Mouse (Mus musculus) monocyte, adult 2 months (primary cell): ENCODE measurements around the gene Tbck.

Experiments
- DNase-seq, 2 experiments: peaks; one replicate each; pipeline ENCODE4 v3.0.0; 2022; ENCODE audit warnings: low spot score in 2 of 2, low read depth in 1 of 2

Gene Tbck

DNA sequence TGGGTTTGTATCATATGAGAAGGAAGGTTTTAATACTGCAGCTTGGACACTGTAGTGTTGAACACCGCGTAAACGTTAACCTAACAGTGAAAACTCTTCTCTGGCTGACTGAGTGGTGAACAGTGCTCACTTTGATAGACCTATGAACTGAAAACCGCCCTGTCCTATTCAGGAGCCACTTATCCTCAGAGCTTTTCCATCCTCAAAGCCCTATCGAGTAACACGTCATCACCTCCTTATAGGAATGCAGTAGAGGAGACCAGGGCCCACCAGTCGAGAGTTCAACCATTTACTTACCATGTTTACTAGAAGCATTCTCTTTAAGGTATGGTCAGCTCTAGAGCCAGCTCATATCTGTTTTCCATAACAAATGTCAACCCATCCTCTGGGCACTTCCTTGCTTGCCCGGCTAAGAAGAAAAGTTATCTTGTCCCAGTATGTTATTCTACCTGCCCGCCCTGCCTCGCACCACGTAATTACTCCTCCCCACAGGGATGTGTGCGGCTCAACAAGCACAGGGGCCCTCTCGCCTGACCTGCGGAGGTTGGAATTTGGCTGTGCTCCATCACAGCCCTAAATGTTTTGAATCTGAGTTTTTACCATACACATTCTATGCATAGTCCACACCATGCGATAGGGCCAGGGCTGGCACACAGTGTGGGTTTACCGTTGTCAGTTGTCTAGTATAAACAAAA, 147.4 kb downstream of the Tbck start:
- no peak for DNase-seq

DNA sequence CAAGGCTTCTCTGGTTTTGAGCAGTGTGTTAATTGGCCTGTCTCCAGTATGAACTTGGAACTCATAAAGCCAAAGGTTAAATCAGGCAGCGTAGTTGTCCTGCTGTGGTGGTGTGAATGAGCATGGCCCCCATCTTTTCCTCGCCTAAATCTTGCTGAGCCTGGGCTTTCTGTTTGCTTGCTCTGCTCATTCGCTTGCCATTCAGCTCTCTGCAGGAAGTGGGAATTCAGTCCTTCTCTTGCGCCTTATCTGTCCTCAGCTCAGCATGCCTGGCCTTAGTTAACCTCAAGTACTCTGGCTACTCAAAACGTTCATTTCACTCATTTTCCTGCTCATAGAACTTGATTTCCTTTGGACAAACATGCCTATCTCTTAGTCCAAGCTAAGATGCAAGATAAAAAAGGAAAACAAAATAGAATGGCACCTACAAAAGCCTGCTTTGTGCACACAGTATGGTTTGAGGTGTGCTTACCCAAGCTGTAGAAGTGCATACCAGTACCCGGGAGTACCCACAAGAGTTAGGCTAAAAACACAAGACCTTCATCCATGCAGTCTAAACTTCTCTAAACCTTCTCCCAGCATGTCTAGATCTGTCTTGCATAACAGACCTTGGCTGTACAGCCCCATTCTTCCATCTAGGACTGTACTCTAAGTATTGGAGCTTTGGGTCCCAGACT, 151.3 kb downstream of the Tbck start:
- no peak for DNase-seq

DNA sequence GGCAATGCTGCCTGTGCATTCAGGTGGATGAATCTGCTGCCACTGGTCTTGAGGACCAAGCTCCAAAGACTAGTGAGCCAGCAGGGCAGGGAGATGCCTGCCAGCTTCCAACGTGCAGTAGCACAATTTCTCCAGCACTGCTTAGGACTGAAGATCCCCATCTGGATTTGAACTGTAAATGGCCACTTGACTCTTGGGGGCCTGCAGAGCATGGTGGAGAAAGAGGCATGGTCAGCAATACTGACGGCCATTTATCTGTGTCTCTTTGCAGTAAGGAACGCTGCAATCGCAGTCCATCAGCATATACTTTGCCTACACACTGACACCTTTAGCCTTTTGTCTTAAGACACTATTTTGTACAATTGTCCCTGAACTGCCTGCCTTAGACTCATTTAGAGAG, 153.2 kb downstream of the Tbck start:
- no peak for DNase-seq

DNA sequence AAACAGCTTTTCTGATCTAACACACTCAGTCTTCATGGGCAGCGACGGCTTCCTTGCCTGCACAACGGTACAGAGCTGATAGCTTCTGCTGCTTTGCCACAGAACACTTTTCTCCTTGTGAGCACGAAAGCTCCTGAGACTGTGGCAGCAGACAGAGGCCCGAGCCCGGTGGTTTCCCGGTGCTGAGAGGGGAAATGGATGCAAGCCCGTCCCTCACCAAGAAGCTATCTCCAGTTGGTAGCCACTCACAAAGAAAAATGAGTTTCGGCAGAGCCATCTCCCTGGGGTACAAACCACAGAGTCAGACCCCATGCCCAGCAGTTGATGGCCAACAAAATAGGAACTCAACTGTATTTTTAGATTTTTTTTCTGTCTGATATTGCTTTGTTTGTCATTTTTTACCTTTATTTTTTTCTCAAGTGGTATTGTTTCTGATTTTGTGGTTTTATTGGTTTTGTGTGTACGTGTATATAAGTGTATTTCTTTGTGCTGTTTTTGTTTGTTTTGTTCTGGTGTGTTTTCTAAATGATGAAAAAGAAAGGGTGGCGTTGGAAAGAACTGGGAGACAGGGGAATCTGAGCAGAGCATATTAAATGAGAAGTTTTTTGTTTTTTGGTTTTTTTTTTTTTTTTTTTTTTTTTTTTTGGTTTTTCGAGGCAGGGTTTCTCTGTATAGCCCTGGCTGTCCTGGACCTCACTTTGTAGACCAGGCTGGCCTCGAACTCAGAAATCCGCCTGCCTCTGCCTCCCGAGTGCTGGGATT, 154.9 kb downstream of the Tbck start:
- no peak for DNase-seq

DNA sequence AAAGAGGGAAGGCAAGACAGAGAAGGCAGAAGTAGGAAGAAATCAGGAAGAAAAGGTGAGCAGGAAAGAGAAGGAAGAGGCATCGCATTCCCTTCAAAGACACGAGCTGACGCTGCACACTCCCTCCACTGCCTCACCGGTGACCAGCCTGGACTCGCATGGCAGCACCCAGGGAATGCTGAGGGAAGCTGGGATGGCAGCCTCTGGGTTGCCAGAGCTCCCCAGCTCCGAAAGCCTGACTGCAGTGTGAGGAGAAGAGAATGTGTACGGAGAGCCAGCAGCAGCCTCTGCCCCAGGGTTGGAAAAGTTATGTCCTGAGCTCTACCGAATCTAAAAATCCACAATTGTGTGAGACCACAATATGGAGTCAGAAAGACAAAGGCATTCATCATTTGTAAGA, 155.6 kb downstream of the Tbck start:
- DNase-seq = no peak

DNA sequence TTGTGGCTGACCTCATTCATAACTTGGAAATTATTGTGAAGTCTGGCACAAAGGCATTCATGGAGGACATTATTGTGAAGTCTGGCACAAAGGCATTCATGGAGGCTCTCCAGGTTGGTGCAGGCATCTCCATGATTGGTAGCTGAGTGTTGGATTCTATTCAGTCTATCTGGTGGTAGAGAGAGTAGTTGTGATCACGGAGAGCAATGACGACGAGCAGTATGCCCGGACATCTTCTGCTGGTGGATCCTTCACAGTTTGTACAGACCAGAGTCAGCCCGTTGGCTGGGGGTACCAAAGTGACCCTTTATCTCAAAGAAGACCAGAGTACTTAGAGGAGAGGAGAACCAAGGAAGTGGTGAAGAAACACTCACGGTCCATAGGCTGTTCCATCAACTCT, 158.7 kb downstream of the Tbck start:
- DNase-seq = no peak

DNA sequence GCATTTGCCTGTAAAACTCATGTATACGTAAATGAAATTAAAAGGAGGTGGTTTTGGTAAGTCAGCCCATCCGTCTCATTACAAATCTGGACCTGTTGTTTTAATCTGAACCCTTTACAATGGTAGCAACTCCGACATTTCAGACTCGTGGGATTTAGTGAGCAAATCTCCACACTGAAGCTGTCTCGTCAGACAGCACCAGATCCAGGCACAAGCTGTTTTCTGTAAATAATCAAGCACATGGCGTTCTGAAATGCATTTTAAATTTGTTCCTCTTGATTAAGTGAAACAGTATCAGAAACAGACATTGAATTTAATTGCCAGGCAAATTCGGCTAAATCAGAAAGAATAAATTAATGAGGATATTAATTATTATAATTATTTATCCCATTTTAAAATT, 165.7 kb downstream of the Tbck start:
- no peak for DNase-seq

DNA sequence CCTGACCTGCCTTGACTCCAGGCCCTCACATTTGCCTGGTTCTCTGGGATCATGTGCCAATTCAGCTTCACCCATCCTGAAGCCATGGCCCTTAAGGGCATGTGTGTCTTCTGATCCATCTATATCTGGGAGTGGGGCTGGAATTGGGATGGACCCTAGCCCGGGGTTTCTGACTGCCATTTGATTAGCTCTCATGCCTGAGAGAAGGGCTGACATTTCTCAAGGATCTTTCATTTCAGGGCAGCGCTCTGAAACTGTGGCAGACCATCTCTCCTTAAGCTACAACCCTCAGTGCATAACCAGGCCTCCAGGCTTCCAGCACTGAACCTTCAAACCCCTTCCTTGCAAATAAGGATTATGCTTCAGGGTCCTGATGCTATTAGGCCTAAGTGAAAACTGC, 166.5 kb downstream of the Tbck start:
- DNase-seq = no peak

DNA sequence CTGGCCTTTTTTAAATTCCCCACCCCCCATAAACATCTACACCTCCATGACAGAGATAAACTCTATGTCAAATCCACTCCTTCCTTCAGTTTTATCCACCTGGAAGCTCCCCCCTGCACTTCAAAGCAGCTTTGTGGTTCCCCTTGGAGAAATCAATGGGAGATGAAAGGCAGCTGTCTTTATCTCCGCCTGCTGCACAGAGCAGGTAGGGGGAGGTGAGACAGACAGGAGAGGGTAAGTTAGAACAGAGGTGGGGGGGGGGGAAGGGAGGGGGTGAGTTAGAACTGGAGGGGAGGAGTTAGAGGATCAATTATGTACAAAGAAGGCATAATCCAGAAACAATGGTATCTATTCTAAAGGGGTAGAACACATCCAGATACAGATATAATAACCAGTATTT, 167.5 kb downstream of the Tbck start:
- no peak for DNase-seq

DNA sequence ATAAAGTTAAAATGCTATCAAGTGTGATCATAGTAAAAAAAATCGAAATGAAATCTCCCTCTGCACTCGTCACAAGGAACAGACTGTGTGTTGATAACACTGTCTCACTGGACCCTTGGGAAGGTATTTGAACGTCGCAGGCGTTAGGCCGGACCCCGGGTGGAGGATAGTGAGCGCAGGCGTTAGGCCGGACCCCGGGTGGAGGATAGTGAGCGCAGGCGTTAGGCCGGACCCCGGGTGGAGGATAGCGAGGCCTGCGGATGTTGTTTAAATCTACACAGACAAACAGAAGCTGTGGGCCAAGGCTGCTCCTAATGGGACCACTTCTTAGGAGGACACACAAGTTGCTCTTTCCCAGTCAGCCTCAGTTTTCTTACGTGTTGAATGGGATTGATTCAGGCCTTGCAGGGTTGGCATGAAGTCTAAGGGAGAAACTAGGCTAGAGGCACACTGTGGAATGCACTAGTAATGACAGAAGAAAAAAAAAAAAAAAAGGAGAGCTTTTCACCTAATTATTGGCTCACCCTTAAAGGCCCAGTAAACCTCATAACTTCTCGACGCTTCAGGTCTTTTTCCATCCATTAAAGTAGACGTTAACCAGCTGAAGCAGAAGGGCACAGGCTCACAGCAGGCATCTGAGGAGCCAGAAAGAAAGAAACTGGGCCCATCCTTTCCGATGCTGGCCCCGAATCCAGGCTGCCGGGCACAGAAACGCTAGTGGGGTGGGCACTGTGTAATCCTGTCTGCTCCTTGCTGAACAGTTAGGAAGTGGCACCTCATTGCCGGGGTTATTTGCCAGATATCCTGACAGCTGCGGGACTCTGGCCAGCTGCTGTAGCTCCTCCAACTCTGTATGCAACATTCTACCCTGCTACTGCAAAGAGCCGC, 168.1 kb downstream of the Tbck start:
- no peak for DNase-seq

DNA sequence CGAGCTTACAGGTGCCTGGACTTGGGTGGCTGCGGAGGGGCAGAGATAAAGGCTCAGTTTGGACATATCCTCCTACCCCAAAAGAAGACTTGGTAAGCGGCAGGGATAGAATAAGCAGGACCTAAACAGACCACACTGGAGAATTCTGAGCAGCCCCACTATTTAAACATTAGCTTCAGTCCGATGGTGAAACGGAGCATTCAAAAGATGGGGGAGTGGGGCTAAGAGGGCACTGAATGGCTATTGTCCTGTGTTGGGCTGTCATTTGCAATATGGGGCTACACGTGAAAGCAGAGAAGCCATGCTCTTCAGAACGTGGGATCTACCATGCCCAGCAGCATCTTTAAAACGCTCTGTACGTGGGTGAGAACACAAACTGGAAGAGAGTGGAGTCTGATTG, 170.3 kb downstream of the Tbck start:
- DNase-seq = no peak

DNA sequence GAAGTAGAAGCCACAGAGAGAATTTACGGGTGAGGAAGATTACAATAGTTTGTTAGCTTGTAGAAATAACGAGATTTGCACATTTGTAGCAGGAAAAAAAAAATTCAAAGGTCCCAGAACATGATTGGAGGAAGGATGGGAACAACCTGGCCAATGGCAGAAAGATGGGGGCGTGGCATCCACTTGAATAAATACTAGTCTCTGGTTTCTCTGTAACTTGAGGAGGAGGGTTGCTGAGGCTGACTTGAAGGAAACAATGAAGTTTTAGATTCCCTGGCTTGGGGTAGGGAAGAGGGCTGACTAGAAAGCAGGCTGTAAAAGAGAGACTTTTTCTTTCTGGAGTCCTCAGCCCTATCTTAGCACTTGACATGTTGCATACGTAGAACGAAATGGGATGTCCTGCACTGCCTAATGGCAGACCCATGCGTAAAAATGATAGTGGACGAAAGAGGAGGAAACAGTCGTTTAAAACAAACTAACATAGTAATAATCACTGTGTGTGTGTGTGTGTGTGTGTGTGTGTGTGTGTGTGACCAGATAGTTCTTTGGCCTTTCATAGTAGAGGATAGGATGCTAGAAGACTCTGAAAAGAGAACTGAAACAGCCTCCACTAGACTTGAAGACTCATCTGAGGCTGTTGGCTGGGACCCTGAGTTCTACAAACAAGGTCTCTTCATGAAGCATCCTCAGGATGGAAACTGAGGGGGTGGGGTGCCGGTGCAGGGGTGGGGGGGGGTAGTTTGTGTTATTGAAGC, 171.7 kb downstream of the Tbck start:
- DNase-seq = no peak

DNA sequence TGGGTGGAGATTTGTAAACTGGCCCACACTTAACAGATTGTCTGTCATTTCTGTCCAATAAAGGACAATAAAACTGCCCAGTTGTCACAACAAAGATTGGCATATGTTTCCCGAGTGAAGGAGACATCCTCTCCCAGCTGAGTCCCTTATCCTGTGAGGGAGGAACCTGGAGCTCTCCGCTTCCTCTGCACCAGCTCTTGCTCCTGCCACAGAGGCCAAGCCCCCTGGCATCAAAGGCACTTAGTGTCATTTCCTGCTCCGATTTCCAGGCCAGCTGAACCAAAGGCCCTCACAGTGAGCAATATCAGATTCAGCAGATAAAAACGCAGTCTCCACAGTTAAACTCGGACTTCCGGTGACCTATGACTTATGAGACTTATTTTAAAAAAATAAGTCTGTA, 172.7 kb downstream of the Tbck start:
- no peak for DNase-seq

DNA sequence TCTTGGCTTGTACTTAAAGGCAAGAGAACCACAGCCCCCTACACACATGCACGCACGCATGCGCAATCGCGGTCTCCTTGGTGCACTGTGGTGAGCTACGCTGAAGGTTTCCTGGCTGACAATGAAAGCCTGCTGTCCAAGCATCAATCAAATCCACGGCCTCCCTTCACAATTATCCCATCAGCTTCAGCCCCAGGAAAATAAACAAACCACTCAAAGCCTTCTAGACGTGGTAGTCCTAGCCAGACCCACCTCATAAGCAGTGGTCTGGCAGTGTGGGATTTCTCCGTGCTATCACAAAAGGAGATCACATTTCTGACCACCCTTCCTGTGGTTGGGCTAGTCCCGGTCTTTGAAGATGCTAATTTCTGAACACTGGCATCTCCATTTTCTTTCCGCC, 174.9 kb downstream of the Tbck start:
- no peak for DNase-seq

DNA sequence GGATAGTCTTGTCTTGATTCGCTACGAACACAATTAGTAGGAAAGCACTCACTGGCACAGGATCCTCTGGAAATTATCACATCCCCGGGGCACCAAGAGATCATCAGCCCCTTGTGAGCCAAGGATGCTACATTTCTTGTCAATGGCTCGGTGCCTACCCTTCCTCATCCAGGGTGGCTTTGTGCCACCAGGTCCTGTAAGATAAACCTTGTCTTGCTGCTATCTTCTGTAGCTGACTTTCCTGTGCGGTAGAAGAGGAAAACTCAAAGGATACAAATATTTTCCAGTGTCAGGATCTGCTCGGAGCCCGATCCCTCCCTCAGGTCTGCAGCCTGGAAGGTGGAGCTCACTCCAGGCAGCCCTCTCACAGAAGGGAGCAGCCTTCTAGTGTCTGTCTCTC, 175.6 kb downstream of the Tbck start:
- DNase-seq = no peak

DNA sequence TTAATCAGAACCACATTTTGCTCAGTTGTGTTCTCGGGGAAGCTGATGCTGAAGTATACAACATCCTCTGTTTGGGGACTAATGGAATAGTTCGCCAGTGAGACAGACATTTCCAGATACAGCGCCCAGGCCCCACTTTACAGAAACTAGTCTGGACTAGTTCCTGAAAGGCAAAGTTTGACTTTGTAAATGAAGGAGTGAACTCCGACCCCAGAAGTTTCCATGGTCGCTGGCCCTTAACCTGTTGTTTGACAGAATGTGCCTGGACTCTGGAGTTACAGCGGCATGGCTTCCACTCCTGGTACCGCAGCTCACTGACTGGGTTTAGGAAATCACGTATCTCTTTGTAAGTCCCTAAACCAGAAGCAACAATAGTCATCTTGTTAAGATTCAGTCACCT, 176.9 kb downstream of the Tbck start:
- DNase-seq = no peak

DNA sequence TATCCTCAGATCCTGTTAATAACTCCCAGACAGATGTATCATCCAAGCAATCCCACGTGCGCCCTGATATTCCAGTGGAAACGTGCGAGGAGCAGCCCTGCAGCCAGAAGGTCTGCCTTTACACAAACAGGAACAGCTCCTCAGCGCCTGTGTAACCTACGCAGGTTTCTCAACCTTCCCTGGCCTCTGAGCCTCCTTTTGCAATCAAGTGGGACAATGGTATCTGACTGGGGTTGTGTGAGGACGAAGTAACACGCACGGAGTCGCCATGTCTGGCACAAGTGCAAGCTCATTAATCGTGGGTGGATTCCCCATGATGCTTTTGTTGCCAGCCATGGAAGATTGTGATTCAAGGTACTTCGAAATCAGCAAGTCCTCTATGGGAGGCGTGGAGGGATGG, 179.9 kb downstream of the Tbck start:
- DNase-seq = no peak

DNA sequence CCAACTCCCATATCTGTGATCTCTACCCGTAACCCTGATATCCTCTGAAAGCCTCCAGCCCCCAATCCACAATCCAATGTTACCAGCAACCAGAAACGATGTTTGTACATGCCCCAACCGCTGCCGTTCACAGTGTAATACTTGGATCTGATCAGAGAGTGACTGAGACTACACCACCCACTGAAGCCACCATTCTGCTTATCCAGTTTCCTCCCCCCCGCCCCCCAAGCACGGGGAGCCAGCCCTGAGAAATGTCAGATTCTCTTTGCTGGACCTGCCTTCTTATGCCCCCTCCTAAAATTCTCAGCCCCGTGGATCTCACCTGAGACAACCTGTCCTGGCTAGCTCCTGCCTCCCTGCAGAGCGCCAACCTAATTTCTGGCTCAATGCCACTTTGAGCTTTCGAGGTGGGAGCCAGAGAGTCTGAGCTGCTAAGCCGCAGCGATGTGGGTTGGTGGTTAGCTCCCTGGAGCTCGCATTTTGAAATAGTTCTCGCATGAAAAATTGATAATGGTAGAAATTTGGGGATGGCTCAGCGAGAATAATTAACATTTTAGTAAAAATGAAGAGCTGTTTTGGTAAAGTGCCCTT, 180.5 kb downstream of the Tbck start:
- no peak for DNase-seq

DNA sequence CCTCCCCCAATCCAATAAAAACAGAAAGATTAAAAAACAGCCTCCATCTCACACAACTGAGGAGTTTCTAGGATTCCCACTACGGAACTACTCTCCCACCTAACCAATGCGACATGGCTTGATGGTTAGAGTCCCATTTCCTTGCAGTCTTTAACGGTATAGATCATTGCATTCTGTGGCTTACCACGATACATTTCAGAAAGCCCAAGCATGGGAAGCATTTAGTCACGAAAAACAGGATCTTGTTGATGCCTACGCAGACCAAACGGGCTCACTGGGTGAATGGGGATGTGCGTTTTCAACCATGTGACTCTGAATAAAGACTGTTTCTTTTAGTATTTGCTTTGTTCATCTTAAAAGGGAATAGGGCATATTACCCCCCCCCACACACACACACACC, 181.0 kb downstream of the Tbck start:
- no peak for DNase-seq

DNA sequence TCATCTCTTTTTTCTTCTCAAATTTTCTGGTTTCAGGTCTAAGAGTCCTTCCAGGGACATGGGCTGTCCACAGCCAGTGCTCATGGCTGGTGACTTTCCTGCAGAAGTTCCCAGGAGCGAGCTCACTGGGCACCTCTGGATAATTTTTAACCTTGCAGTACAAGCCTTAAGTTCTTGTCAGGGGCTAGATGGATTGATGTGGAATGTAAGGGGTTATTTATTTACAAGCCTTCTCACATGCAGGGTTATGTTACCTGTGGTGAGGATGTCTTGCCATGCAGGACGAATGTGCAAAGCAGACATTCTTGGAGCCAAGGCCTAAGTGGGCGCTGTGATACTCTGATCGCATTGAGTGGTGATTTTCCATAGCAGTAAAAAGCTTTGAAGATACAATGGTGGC, 181.7 kb downstream of the Tbck start:
- DNase-seq = no peak
